Comparison of ENCODE assay signal across 20 mouse cellular contexts in the genomic region with DNA sequence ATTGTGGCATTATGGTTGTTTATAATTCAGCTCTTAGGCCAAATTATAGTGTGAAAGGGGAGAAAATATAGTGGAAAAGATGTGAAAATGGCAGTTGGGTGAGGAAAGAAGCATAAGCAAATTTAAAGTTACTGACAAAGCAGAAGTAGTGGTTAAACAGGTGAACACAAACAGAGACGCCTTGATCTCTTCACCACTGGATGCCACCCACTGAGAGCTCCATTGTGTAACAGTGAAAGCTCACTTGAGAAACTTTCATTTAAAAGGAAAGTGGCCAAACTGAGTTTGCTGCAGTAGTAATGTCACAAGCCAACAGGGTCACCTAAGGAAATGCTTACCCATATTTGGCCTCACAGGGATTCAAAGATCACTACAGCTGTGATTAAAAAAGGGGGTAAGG. TPM values are rescaled to one million over a fixed set of nuclear protein-coding genes. Genes with fewer than 3 reads are reported as not detected.
A peak's percentile ranks its signal among the peaks of the same experiment; 100 is the strongest.
DNase-seq lines count a peak whose midpoint lies in the region; ATAC-seq lines count a peak whose summit lies in the region.
"Had no signal": no experiment of that assay in that cellular context is flagged by ENCODE, and none has a peak within 500 bp of the region (broad histone marks: within the 10 kb centered on the region; RNA-seq: fewer than 3 reads in every experiment).

No protein-coding gene starts in this region.

- peak; percentile 70 for ATAC-seq in megakaryocyte progenitor cell, adult 5-6 weeks (replicated peaks; ENCODE audit: poor library complexity)
- no peak for ATAC-seq in forebrain, embryonic 13.5 days
- ATAC-seq: forebrain, embryonic 14.5 days; hindbrain, postnatal 0 days had no signal

- WGBS in forebrain, embryonic 10.5 days, result 6% methylated on average over 1 of the region's 1 CpGs
- WGBS in forebrain, embryonic 13.5 days, result 13% methylated on average over 1 of the region's 1 CpGs

- peak; percentile 16 to 36 for DNase-seq in spleen, postnatal 36 days (ENCODE audit: low spot score in 2 of 2)
- no peak for DNase-seq in spleen, postnatal 14 days (ENCODE audit: low spot score in 2 of 2)
- peak; percentile 76 for DNase-seq in ZHBTc4 (ENCODE audit: low read depth, low spot score)
- no peak for DNase-seq in forebrain, embryonic 10.5 days (ENCODE audit: extremely low spot score, low spot score)
- no peak for DNase-seq in thymus, postnatal 0 days (ENCODE audit: low spot score)
- DNase-seq: adrenal gland, adult 8-10 months; adrenal gland, postnatal 36 days; cerebellum, adult 2 months; cerebellum, postnatal 10 days; gastrocnemius, adult 2 months; gastrocnemius, postnatal 25 days; heart, adult 18-20 months; heart, postnatal 10 days had no signal

- H3K36me3 ChIP-seq in forebrain, embryonic 10.5 days (replicated peaks), result no peaks in the 10 kb centered on the region
- H3K36me3 ChIP-seq in forebrain, embryonic 13.5 days (ENCODE audit: poor library complexity, severe bottlenecking), result no peaks in the 10 kb centered on the region
- H3K36me3 ChIP-seq: embryonic facial prominence, embryonic 13.5 days; heart, embryonic 10.5 days; hindbrain, embryonic 13.5 days had no signal

- no peak overlapping the region for H3K4me3 ChIP-seq in forebrain, embryonic 10.5 days
- H3K4me3 ChIP-seq in forebrain, embryonic 13.5 days, result no peak overlapping the region
- H3K4me3 ChIP-seq: embryonic facial prominence, embryonic 13.5 days; gastrocnemius, adult 2 months; heart, embryonic 10.5 days; hindbrain, embryonic 13.5 days had no signal

- H3K9ac ChIP-seq in forebrain, embryonic 13.5 days, result no peak overlapping the region
- H3K9ac ChIP-seq: embryonic facial prominence, embryonic 13.5 days; hindbrain, embryonic 13.5 days had no signal

- H3K4me2 ChIP-seq in forebrain, embryonic 13.5 days, result no peak overlapping the region
- H3K4me2 ChIP-seq: embryonic facial prominence, embryonic 13.5 days; hindbrain, embryonic 13.5 days had no signal

- no peaks in the 10 kb centered on the region for H3K9me3 ChIP-seq in forebrain, embryonic 10.5 days
- no peaks in the 10 kb centered on the region for H3K9me3 ChIP-seq in forebrain, embryonic 13.5 days (replicated peaks)
- H3K9me3 ChIP-seq: embryonic facial prominence, embryonic 13.5 days; heart, embryonic 10.5 days; hindbrain, embryonic 13.5 days had no signal

- H3K4me1 ChIP-seq in forebrain, embryonic 10.5 days, result 0 out of 2 replicates have a peak, but pooled peaks cover 3% of the 10 kb centered on the region
- H3K4me1 ChIP-seq in forebrain, embryonic 13.5 days, result no peaks in the 10 kb centered on the region
- H3K4me1 ChIP-seq: embryonic facial prominence, embryonic 13.5 days; heart, embryonic 10.5 days; hindbrain, embryonic 13.5 days had no signal

- no peak overlapping the region for H3K27ac ChIP-seq in forebrain, embryonic 10.5 days
- H3K27ac ChIP-seq in forebrain, embryonic 13.5 days, result no peak overlapping the region
- H3K27ac ChIP-seq: embryonic facial prominence, embryonic 13.5 days; gastrocnemius, adult 2 months; heart, embryonic 10.5 days; hindbrain, embryonic 13.5 days; hindbrain, postnatal 0 days had no signal

- no peaks in the 10 kb centered on the region for H3K27me3 ChIP-seq in forebrain, embryonic 10.5 days (ENCODE audit: poor library complexity, severe bottlenecking)
- no peaks in the 10 kb centered on the region for H3K27me3 ChIP-seq in forebrain, embryonic 13.5 days
- H3K27me3 ChIP-seq: embryonic facial prominence, embryonic 13.5 days; hindbrain, embryonic 13.5 days had no signal

RNA-seq across cellular contexts. Expression of a gene that starts 18.2 kb away (rescaled TPM):
- total RNA-seq in megakaryocyte progenitor cell, adult 5-6 weeks (2015), result 34.0 and 36.0 TPM in 2 replicates
- 47.9 and 55.2 TPM in 2 replicates for total RNA-seq in megakaryocyte progenitor cell, adult 5-6 weeks (2017)
- polyA plus RNA-seq in forebrain, embryonic 10.5 days (2016; fragmentation: Nextera tagmentation; extraction: Ambion mirVana), result 0.42 and 0.46 TPM in 2 replicates
- polyA plus RNA-seq in thymus, postnatal 0 days (2015; fragmentation: Nextera tagmentation; extraction: Ambion mirVana), result 42.9 and 52.1 TPM in 2 replicates
- 0.58 and 0.64 TPM in 2 replicates for polyA plus RNA-seq in forebrain, embryonic 13.5 days (2015; fragmentation: Nextera tagmentation; extraction: Ambion mirVana)

RNA-seq across cellular contexts. Expression of a gene that starts 54.4 kb away (rescaled TPM):
- 0.73 and 0.77 TPM in 2 replicates for total RNA-seq in megakaryocyte progenitor cell, adult 5-6 weeks (2015)
- 0.29 and 0.41 TPM in 2 replicates for total RNA-seq in megakaryocyte progenitor cell, adult 5-6 weeks (2017)
- polyA plus RNA-seq in forebrain, embryonic 10.5 days (2016; fragmentation: Nextera tagmentation; extraction: Ambion mirVana), result 0.18 and 0.19 TPM in 2 replicates
- polyA plus RNA-seq in thymus, postnatal 0 days (2015; fragmentation: Nextera tagmentation; extraction: Ambion mirVana), result 26.0 and 28.0 TPM in 2 replicates
- polyA plus RNA-seq in forebrain, embryonic 13.5 days (2015; fragmentation: Nextera tagmentation; extraction: Ambion mirVana), result 0.10 and 0.11 TPM in 2 replicates
- total RNA-seq: gastrocnemius, adult 2 months; gastrocnemius, postnatal 25 days had no signal
- polyA plus RNA-seq: cerebellum, adult 2 months had no signal

Comparison
In these comparisons a context has a peak if more than half of its experiments do, and no peak if none do; other contexts are left out.
1. DNase-seq: peak in spleen, postnatal 36 days (2 of 2) and ZHBTc4 (single experiment); none in spleen, postnatal 14 days (0 of 2), forebrain, embryonic 10.5 days (single experiment) and thymus, postnatal 0 days (single experiment).
2. RNA of a gene that starts 18.2 kb away (polyA plus RNA-seq): 42.9 to 52.1 TPM in thymus, postnatal 0 days; 0.58 to 0.64 TPM in forebrain, embryonic 13.5 days and 0.42 to 0.46 TPM in forebrain, embryonic 10.5 days; every median in the first group is over 10 times any median in the second.
3. RNA of a gene that starts 54.4 kb away (polyA plus RNA-seq): 26.0 to 28.0 TPM in thymus, postnatal 0 days; 0.18 to 0.19 TPM in forebrain, embryonic 10.5 days and 0.10 to 0.11 TPM in forebrain, embryonic 13.5 days; every median in the first group is over 10 times any median in the second.